Mouse (Mus musculus): ENCODE data around the gene Ugt1a9.
A peak's percentile ranks its signal among the peaks of the same experiment; 100 is the strongest.
"Not testable (repeated sequence)": the region's sequence is repeated elsewhere in the genome, so short reads cannot be mapped to it uniquely, and the experiment has no call there.

The Ugt1a9 gene

DNA sequence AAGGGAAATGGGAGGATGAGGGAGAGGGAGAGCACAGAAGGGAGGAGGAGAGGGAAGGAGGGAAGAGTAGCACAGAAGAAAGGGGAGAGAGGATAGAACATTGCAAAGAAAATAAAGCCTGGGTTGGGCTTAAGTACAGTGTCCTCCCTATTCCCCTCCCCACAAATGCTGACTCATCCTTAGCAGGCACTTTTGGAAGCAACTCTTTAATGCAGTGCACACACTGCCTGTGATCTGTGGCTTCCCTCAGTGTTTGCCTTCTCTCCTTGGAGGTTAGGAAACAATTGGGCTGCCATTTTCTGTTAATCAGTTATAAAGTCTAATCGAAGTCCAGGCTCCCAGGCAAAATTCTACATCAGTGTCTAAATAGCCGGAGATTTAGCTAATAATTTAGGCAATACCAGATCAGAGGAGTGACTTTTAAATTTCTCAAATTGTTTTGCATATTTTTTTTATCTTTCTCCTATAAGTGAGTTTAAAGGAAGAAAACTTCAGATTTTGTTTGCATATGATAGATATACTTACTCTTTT lies 38.5 kb downstream of the Ugt1a9 start:
- DNase-seq: peak; percentile 74

DNA sequence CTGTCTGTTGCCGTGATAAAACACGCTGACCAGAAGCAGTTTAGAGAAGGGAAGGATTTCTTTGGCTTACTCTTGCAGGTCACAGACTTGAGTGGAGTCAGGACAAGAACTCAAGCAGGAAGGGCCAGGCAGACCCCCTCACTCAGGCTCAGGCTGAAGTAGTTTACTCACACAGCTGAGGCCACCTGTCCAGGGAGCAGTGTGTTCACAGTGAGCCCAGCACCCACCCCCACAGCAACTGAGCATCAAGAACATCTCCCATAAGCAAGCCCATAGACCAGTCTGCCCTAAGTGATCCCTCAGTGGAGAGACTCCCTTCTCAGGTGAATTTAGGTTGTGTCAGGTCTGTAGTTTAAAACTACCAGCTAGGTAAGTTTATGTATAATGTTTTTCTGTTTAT lies 39.0 kb downstream of the Ugt1a9 start:
- not testable (repeated sequence) for DNase-seq

GRCm38 (mm10) chr1:88112769-88113168 lies 42.2 kb downstream of the Ugt1a9 start:
- DNase-seq: peak; percentile 70

DNA sequence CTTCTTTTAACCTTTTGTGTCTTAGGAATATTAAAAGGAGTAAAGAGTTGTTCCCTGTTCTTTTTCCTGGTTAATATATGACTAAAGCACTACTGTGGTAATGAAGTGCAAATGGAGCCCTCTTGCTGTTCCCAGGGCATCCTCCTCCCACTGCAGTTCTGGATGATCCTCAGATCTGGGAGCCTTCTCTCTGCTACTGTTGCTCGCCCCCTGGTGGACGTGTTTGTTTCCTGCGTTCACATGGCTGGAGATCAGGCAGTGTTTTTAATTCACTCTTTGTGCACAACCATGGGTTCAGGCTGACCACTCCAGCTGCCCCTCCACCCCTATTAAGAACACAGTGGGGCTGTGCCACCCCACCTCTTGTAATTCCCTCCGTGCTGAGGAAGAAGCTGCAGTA lies 50.0 kb downstream of the Ugt1a9 start:
- DNase-seq: not testable (repeated sequence)

- DNase-seq: peak; percentile 72
Measured at GRCm38 (mm10) chr1:88121521-88121920, 50.9 kb downstream of the Ugt1a9 start.

- not testable (repeated sequence) for DNase-seq
Measured at GRCm38 (mm10) chr1:88125827-88126360, 55.3 kb downstream of the Ugt1a9 start.

DNA sequence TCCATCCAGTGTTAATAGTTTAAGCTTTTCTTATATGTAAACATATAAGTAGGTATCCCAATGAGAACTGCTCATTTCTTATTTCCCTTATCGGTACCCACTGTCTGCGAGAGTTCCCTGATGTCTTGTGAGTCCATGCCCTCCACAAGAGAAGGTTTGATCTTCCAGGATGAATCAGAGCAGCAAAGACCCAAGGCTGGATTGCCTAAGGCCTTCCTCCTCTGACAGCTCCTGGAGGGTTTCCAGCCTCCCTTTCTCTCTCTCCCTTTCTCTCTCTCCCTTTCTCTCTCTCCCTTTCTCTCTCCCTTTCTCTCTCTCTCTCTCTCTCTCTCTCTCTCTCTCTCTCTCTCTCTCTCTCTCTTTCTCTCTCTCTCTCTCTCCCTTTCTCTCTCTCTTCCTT lies 58.5 kb downstream of the Ugt1a9 start:
- DNase-seq: not testable (repeated sequence)

GRCm38 (mm10) chr1:88130223-88130622 lies 59.6 kb downstream of the Ugt1a9 start:
- not testable (repeated sequence) for DNase-seq

DNA sequence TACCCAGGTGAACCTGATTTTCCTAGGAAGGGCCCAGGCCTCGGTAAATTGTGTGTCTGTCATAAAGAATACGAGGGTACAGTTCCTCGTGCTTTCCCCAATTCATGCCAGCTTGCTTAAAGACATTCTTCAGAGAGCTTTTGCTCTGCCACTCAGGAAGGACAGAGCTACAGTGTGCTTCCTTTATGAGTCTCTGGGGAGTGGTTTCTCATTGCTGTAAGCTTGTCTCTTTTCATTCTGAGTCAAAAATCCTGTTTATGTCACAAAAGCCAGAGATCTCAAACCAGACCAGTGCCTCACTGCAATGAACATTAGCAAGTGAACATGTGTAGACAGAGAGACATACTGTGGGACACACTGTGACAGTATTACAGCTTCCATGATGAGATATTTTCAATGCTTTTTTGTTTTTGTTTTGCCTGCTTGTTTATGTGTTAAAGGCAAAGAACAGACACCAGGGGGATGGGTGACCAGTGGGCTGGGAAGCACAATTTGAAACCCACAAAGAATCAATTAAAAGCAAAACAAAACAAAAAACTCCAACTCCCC lies 63.4 kb downstream of the Ugt1a9 start:
- no peak for DNase-seq

GRCm38 (mm10) chr1:88134457-88135011 lies 63.9 kb downstream of the Ugt1a9 start, which contains the start of gene Ugt1a6a:
TSS of gene Ugt1a6a (plus strand) at chr1:88134809.
- DNase-seq: peak; percentile 59

- DNase-seq: not testable (repeated sequence)
Measured at GRCm38 (mm10) chr1:88135229-88135904, 64.8 kb downstream of the Ugt1a9 start.

- DNase-seq: no peak
Measured at GRCm38 (mm10) chr1:88136646-88137045, 66.0 kb downstream of the Ugt1a9 start.

DNA sequence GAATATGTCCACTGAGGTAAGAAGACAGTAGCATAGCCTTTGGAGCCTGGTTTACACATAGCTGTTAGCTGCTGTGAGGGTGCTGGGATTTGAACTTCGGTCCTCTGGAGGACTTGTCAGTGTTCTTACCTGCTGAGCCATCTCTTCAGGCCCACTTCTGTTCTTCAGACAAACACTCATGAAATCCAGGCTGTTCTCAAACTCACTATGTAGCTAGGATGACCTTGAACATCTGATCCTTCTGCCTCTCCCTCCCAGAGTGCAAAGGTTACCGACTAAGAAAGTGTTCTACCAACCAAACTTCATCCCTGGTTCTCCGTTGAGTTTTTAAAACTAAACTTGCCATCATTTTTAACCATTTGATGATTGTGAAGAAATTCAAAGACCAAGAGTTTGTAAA lies 66.7 kb downstream of the Ugt1a9 start:
- no peak for DNase-seq

- DNase-seq: no peak
Measured at GRCm38 (mm10) chr1:88138145-88138544, 67.5 kb downstream of the Ugt1a9 start.

DNA sequence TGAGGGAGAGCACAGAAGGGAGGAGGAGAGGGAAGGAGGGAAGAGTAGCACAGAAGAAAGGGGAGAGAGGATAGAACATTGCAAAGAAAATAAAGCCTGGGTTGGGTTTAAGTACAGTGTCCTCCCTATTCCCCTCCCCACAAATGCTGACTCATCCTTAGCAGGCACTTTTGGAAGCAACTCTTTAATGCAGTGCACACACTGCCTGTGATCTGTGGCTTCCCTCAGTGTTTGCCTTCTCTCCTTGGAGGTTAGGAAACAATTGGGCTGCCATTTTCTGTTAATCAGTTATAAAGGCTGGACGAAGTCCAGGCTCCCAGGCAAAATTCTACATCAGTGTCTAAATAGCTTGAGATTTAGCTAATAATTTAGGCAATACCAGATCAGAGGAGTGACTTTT lies 69.9 kb downstream of the Ugt1a9 start:
- peak; percentile 87 for DNase-seq

- DNase-seq: peak; percentile 81
Measured at GRCm38 (mm10) chr1:88143966-88144675, 73.5 kb downstream of the Ugt1a9 start.

- peak; percentile 33 for DNase-seq
Measured at GRCm38 (mm10) chr1:88145278-88145677, 74.7 kb downstream of the Ugt1a9 start.

DNA sequence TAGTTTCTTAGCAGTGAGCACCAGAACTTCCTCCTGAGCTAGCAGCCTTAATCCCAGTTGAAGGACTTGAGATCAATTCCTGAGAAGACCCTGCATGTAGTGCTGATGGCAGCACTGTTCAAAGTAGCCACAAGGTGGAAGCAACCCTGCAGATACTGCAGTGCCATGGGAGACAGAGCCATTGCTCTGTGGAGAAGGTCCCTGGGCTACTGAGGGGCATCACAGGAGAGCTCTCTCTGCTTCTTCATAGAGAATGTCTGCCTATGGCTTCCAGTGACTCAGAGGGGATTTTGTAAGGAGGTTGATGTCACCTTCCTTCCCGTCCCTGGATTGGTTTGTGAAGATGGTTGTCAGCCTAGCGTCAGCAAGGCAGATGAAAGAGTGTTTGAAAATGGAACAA lies 79.5 kb downstream of the Ugt1a9 start:
- not testable (repeated sequence) for DNase-seq

DNA sequence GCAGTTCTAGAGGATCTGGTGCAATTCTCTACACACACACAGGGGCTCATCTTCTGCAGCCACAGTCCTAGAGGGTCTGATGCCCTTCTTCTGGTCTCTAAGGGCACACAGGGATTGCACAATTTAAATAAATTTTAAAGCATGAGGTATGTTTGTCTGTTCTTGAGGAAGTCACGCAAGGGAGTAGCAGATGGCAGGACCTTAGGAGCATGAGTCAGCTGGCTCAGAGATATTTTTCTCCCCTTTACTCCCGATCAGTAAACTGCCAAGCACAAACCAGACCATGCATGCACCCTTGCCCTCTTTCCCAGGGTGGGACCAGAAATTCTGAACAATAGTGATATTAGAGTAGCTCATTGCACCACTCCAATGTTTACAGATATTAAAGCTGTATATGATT lies 87.8 kb downstream of the Ugt1a9 start:
- DNase-seq: no peak

GRCm38 (mm10) chr1:88165711-88166110 lies 95.1 kb downstream of the Ugt1a9 start, which contains the start of gene Ugt1a5:
TSS of gene Ugt1a5 (plus strand) at chr1:88166012.
- no peak for DNase-seq

- not testable (repeated sequence) for DNase-seq
Measured at GRCm38 (mm10) chr1:88172190-88172589, 101.6 kb downstream of the Ugt1a9 start.

DNA sequence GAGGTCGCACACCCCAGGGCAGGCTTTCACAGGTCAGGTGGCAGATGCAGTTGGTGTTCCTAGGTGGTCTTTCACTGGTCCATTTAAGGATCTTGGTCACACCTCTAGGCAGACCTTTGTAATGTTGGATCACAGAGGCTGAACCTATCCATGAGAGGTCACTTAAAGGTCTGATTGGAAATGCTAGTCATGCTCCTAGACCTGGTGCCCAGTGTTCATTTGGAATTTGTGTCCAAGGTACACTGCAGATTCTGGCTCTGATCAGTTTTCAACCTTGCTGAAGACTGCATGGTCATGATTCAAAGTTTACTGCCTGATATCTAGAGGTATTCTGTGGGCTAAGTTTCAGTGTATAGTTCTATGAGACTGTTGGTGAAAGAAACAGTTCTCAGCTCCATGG lies 109.1 kb downstream of the Ugt1a9 start:
- DNase-seq: peak; percentile 65

GRCm38 (mm10) chr1:88186325-88186935 lies 115.8 kb downstream of the Ugt1a9 start:
- DNase-seq: no peak
